Mouse (Mus musculus): ENCODE results near the gene St8sia6.

DNA sequence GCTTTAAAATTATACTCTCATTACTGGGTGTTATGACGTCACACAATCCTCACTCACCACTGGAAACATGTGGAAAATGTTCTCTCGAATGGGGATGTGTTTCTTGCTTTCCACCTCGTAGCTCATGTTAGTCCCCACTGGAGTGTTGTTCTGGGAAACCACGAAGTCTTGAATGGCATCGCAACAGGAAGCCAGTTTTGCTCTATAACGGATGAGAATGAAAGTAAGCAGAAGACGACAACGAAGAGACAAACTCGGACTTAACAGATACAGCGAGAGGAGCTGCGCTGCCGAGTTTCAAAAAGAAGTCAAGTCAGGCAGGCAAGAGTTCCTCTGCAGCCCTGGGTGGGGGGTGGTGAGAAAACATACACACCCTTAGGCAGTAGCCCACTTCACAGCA, 121.4 kb downstream of the St8sia6 start:
- TF ChIP-seq CTCF (IDR thresholded peaks at IDR 0.05; ENCODE audit: low read depth) (no peak), EP300 (IDR thresholded peaks at IDR 0.05; ENCODE audit: low read depth) (no peak)
